In genomic region chr1:168383832-168384593, GRCm38 (mm10) we compare ENCODE assay signal across 8 mouse cellular contexts. TPM values are rescaled to one million over a fixed set of nuclear protein-coding genes. Genes with fewer than 3 reads are reported as not detected.
DNase-seq lines count a peak whose midpoint lies in the region; ATAC-seq lines count a peak whose summit lies in the region.

No protein-coding gene starts in this region.

- no peak overlapping the region for H3K4me3 ChIP-seq in liver, embryonic 13.5 days (replicated peaks)
- H3K4me3 ChIP-seq in liver, embryonic 12.5 days: no peak overlapping the region
- H3K4me3 ChIP-seq in forebrain, embryonic 14.5 days (ENCODE audit: low read depth, low read length): no peak overlapping the region
- H3K4me3 ChIP-seq in kidney, embryonic 16.5 days (ENCODE audit: low read length): no peak overlapping the region
- H3K4me3 ChIP-seq in neural tube, embryonic 15.5 days (replicated peaks): no peak overlapping the region

- no peak overlapping the region for H3K4me2 ChIP-seq in liver, embryonic 13.5 days
- no peak overlapping the region for H3K4me2 ChIP-seq in liver, embryonic 12.5 days
- peak overlapping the region; percentile 14; the same call in 1 of the 2 replicates for H3K4me2 ChIP-seq in forebrain, embryonic 14.5 days (ENCODE audit: low read length)
- H3K4me2 ChIP-seq in kidney, embryonic 16.5 days (replicated peaks; ENCODE audit: low read depth, low read length): peak overlapping the region; percentile 23; the same call in 1 of the 2 replicates
- no peak overlapping the region for H3K4me2 ChIP-seq in neural tube, embryonic 15.5 days

- no peaks in the 10 kb centered on the region for H3K9me3 ChIP-seq in liver, embryonic 13.5 days (replicated peaks)
- no peaks in the 10 kb centered on the region for H3K9me3 ChIP-seq in liver, embryonic 12.5 days (replicated peaks)
- no peaks in the 10 kb centered on the region for H3K9me3 ChIP-seq in forebrain, embryonic 14.5 days (replicated peaks; ENCODE audit: control insufficient read depth, low read length)
- H3K9me3 ChIP-seq in kidney, embryonic 16.5 days (ENCODE audit: low read length): no peaks in the 10 kb centered on the region
- no peaks in the 10 kb centered on the region for H3K9me3 ChIP-seq in neural tube, embryonic 15.5 days (replicated peaks)

- no peak for DNase-seq in liver, embryonic 13.5 days
- peak; percentile 88 for DNase-seq in forebrain, embryonic 14.5 days (ENCODE audit: low spot score)
- no peak for DNase-seq in spleen, postnatal 10 days (ENCODE audit: low spot score in 2 of 2)
- no peak for DNase-seq in urinary bladder, postnatal 25 days (ENCODE audit: low spot score)
- DNase-seq in adrenal gland, adult 2 months: no peak

- no peaks in the 10 kb centered on the region for H3K36me3 ChIP-seq in liver, embryonic 13.5 days
- no peaks in the 10 kb centered on the region for H3K36me3 ChIP-seq in liver, embryonic 12.5 days
- 0 out of 2 replicates have a peak, but pooled peaks cover 3% of the 10 kb centered on the region for H3K36me3 ChIP-seq in forebrain, embryonic 14.5 days (ENCODE audit: control insufficient read depth, insufficient read depth, low read length)
- H3K36me3 ChIP-seq in kidney, embryonic 16.5 days (ENCODE audit: insufficient read depth, low read length): no peaks in the 10 kb centered on the region; the same call in 1 of the 2 replicates
- no peaks in the 10 kb centered on the region for H3K36me3 ChIP-seq in neural tube, embryonic 15.5 days

- H3K4me1 ChIP-seq in liver, embryonic 13.5 days (replicated peaks): peaks cover 15% of the 10 kb centered on the region
- H3K4me1 ChIP-seq in liver, embryonic 12.5 days: peaks cover 25% of the 10 kb centered on the region
- peaks cover 78% of the 10 kb centered on the region for H3K4me1 ChIP-seq in forebrain, embryonic 14.5 days (ENCODE audit: control insufficient read depth, insufficient read depth, low read length)
- peaks cover 89% of the 10 kb centered on the region for H3K4me1 ChIP-seq in kidney, embryonic 16.5 days (ENCODE audit: insufficient read depth, low read length)
- peaks cover 70% of the 10 kb centered on the region for H3K4me1 ChIP-seq in neural tube, embryonic 15.5 days

- H3K27me3 ChIP-seq in liver, embryonic 13.5 days: no peaks in the 10 kb centered on the region
- no peaks in the 10 kb centered on the region for H3K27me3 ChIP-seq in liver, embryonic 12.5 days (replicated peaks)
- no peaks in the 10 kb centered on the region for H3K27me3 ChIP-seq in forebrain, embryonic 14.5 days (replicated peaks; ENCODE audit: control insufficient read depth, insufficient read depth, low read length)
- H3K27me3 ChIP-seq in kidney, embryonic 16.5 days (ENCODE audit: insufficient read depth, low read length): no peaks in the 10 kb centered on the region
- no peaks in the 10 kb centered on the region for H3K27me3 ChIP-seq in neural tube, embryonic 15.5 days (replicated peaks)

- ATAC-seq in liver, embryonic 13.5 days (ENCODE audit: low read depth): no peak
- ATAC-seq in liver, embryonic 12.5 days: no peak
- ATAC-seq in forebrain, embryonic 14.5 days: peak; percentile 78
- ATAC-seq in kidney, embryonic 16.5 days (ENCODE audit: low FRiP score, low TSS enrichment): 0 out of 2 replicates have a peak, but pooled peaks have one; percentile 10
- ATAC-seq in neural tube, embryonic 15.5 days (ENCODE audit: low FRiP score): peak; percentile 56

- H3K27ac ChIP-seq in liver, embryonic 13.5 days: 0 out of 2 replicates have a peak overlapping the region, but pooled peaks have one; percentile 12
- H3K27ac ChIP-seq in liver, embryonic 12.5 days: no peak overlapping the region
- peak overlapping the region; percentile 87 for H3K27ac ChIP-seq in forebrain, embryonic 14.5 days (ENCODE audit: low read depth, low read length)
- H3K27ac ChIP-seq in kidney, embryonic 16.5 days (ENCODE audit: low read length): peak overlapping the region; percentile 97
- H3K27ac ChIP-seq in neural tube, embryonic 15.5 days (replicated peaks): peak overlapping the region; percentile 65

- WGBS in liver, embryonic 13.5 days (ENCODE audit: insufficient replicate concordance): 61% methylated on average over 5 of the region's 5 CpGs
- 71% methylated on average over 5 of the region's 5 CpGs for WGBS in liver, embryonic 12.5 days (ENCODE audit: insufficient replicate concordance)
- 9% methylated on average over 5 of the region's 5 CpGs for WGBS in forebrain, embryonic 14.5 days
- WGBS in kidney, embryonic 16.5 days: 27% methylated on average over 5 of the region's 5 CpGs
- 49% methylated on average over 5 of the region's 5 CpGs for WGBS in neural tube, embryonic 15.5 days

- no peak overlapping the region for H3K9ac ChIP-seq in liver, embryonic 13.5 days
- no peak overlapping the region for H3K9ac ChIP-seq in liver, embryonic 12.5 days
- peak overlapping the region; percentile 14; the same call in 1 of the 2 replicates for H3K9ac ChIP-seq in forebrain, embryonic 14.5 days (ENCODE audit: low read length)
- H3K9ac ChIP-seq in kidney, embryonic 16.5 days (replicated peaks; ENCODE audit: low read length): peak overlapping the region; percentile 56
- H3K9ac ChIP-seq in neural tube, embryonic 15.5 days (replicated peaks): no peak overlapping the region

RNA-seq across cellular contexts. Expression of gene Pbx1, which starts 48.1 kb away (rescaled TPM):
- polyA plus RNA-seq in liver, embryonic 13.5 days (2015; fragmentation: Nextera tagmentation; extraction: Ambion mirVana): 3.1 and 3.2 TPM in 2 replicates
- 6.8 and 6.9 TPM in 2 replicates for polyA plus RNA-seq in liver, embryonic 12.5 days (2016; fragmentation: Nextera tagmentation; extraction: Ambion mirVana)
- polyA plus RNA-seq in forebrain, embryonic 14.5 days (2014; fragmentation: Nextera tagmentation; extraction: Ambion mirVana): 66.7 and 76.8 TPM in 2 replicates
- polyA plus RNA-seq in kidney, embryonic 16.5 days (2015; fragmentation: Nextera tagmentation; extraction: Ambion mirVana): 67.3 and 75.5 TPM in 2 replicates
- 28.8 and 31.4 TPM in 2 replicates for polyA plus RNA-seq in neural tube, embryonic 15.5 days (2015; fragmentation: Nextera tagmentation; extraction: Ambion mirVana)
- 100 to 1,000 TPM; 148 to 210 TPM for total RNA-seq in adrenal gland, adult 2 months (2021)
- 35.7 and 66.2 TPM in 2 replicates for polyA plus RNA-seq in adrenal gland, adult 2 months (2012; rRNA removed)

Comparison
In these comparisons a context has a peak if more than half of its experiments do, and no peak if none do; other contexts are left out.
1. ATAC-seq: peak in forebrain, embryonic 14.5 days (single experiment), kidney, embryonic 16.5 days (single experiment) and neural tube, embryonic 15.5 days (single experiment); none in liver, embryonic 13.5 days (single experiment) and liver, embryonic 12.5 days (single experiment).
2. H3K4me2 ChIP-seq: peak in forebrain, embryonic 14.5 days (single experiment) and kidney, embryonic 16.5 days (single experiment); none in liver, embryonic 13.5 days (single experiment), liver, embryonic 12.5 days (single experiment) and neural tube, embryonic 15.5 days (single experiment).
3. H3K9ac ChIP-seq: peak in forebrain, embryonic 14.5 days (single experiment) and kidney, embryonic 16.5 days (single experiment); none in liver, embryonic 13.5 days (single experiment), liver, embryonic 12.5 days (single experiment) and neural tube, embryonic 15.5 days (single experiment).